Mouse (Mus musculus) CH12.LX (cell line): Measurements from ENCODE around the gene Mkks.

Source experiments
- CTCF ChIP-seq, 2 experiments: IDR thresholded peaks in 1 of 2; conservative IDR thresholded peaks in 1 of 2; 2 replicates each; pipeline ENCODE4 v1.5.1; 2011 to 2012; ENCODE audit warnings: low read depth in 2 of 2, low read length in 2 of 2, improper control_type of control experiment in 1 of 2, inconsistent platforms in 1 of 2, mild to moderate bottlenecking in 1 of 2, moderate library complexity in 1 of 2
- HCFC1 ChIP-seq: IDR thresholded peaks from 2 replicates; pipeline ENCODE4 v1.6.1; 2012; ENCODE audit warnings: low read depth, mild to moderate bottlenecking, inconsistent platforms, low read length, improper control_type of control experiment
- MAX ChIP-seq: IDR thresholded peaks from 2 replicates; pipeline ENCODE4 v1.6.1; 2011; ENCODE audit warnings: low read length, improper control_type of control experiment
- MAZ ChIP-seq: IDR thresholded peaks from 2 replicates; pipeline ENCODE4 v1.6.1; 2012; ENCODE audit warnings: low read depth, mild to moderate bottlenecking, inconsistent platforms, low read length, improper control_type of control experiment, moderate library complexity
- POLR2A ChIP-seq: IDR thresholded peaks from 2 replicates; pipeline ENCODE4 v1.6.1; 2011; ENCODE audit warnings: low read depth, mild to moderate bottlenecking, improper control_type of control experiment, low read length
- RCOR1 ChIP-seq: conservative IDR thresholded peaks from 2 replicates; pipeline ENCODE4 v1.6.1; 2012; ENCODE audit warnings: low read depth, mild to moderate bottlenecking, inconsistent platforms, low read length, improper control_type of control experiment

DNA sequence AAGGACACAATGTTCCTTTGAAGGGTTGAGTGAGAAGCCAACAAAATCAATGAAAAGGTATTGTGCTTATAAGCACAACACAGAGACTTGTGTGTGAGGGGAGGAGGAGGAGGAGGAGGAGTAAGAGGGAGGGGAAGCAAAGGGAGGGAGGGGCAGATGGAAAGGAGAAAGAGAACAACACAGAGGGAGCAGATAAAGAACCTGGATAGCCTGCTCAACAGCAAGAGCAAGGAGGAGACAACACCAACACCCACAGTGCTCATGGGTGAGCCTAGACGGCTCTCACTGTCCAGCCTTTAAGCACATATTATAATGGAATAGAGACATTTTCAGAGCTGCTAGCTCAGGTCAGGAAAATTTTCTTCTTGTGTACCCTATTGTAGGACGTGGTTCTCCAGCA is 18.1 kb upstream of the Mkks start:
- TF ChIP-seq MAZ (no peak), CTCF (conservative IDR thresholded peaks at IDR 0.05 in 1 of 2, IDR thresholded peaks at IDR 0.05 in 1 of 2; ENCODE audit: low read depth in 2 of 2, low read length in 2 of 2) (no peak), HCFC1 (no peak), RCOR1 (no peak), POLR2A (no peak), MAX (no peak)
